Mouse (Mus musculus) mesoderm, embryonic 11.5 days (tissue): Measurements from ENCODE around the gene Gm26920.
"Not testable (repeated sequence)": the region's sequence is repeated elsewhere in the genome, so short reads cannot be mapped to it uniquely, and the experiment has no call there.

Experiments used
- DNase-seq: peaks from one replicate; pipeline ENCODE4 v3.0.0-alpha.2; 2012; ENCODE audit warnings: low read depth, low spot score

Gene Gm26920

GRCm38 (mm10) chr7:30090092-30090969, at the start of gene Gm26920, which contains the start of gene Zfp566:
TSS of gene Gm26920 (minus strand) at chr7:30090410.
TSS of gene Zfp566 (minus strand) at chr7:30090527.
- DNase-seq = peak; percentile 99

GRCm38 (mm10) chr7:30136826-30137225, 46.6 kb upstream of the Gm26920 start:
- no peak for DNase-seq

- DNase-seq = no peak
Measured at GRCm38 (mm10) chr7:30132396-30132795, 42.2 kb upstream of the Gm26920 start.

- no peak for DNase-seq
Measured at GRCm38 (mm10) chr7:30129900-30130299, 39.7 kb upstream of the Gm26920 start.

GRCm38 (mm10) chr7:30122188-30122530, 31.9 kb upstream of the Gm26920 start:
- peak; percentile 14 for DNase-seq

- peak; percentile 91 for DNase-seq
Measured at GRCm38 (mm10) chr7:30121308-30122187, 31.3 kb upstream of the Gm26920 start, which contains the start of gene Zfp382. TSS of gene Zfp382 (plus strand) at chr7:30121942.

GRCm38 (mm10) chr7:30117935-30118334, 27.7 kb upstream of the Gm26920 start:
- not testable (repeated sequence) for DNase-seq

GRCm38 (mm10) chr7:30116076-30116475, 25.9 kb upstream of the Gm26920 start:
- DNase-seq = no peak

- no peak for DNase-seq
Measured at GRCm38 (mm10) chr7:30099297-30099696, 9.1 kb upstream of the Gm26920 start.

- no peak for DNase-seq
Measured at GRCm38 (mm10) chr7:30095551-30096125, 5.4 kb upstream of the Gm26920 start.

- peak; percentile 97 for DNase-seq
Measured at GRCm38 (mm10) chr7:30094646-30095429, 4.6 kb upstream of the Gm26920 start, which contains the start of gene Zfp260. TSS of gene Zfp260 (plus strand) at chr7:30094777.

- DNase-seq = no peak
Measured at GRCm38 (mm10) chr7:30093918-30094415, 3.8 kb upstream of the Gm26920 start.

GRCm38 (mm10) chr7:30092666-30093065, 2.5 kb upstream of the Gm26920 start:
- no peak for DNase-seq

GRCm38 (mm10) chr7:30090970-30091585, 868 bp upstream of the Gm26920 start:
- DNase-seq = no peak

- DNase-seq = no peak
Measured at GRCm38 (mm10) chr7:30089405-30089804, 805 bp downstream of the Gm26920 start.

- DNase-seq = no peak
Measured at GRCm38 (mm10) chr7:30086524-30086923, 3.7 kb downstream of the Gm26920 start.

GRCm38 (mm10) chr7:30072146-30073028, 17.8 kb downstream of the Gm26920 start, which contains the start of gene Zfp82:
TSS of gene Zfp82 (minus strand) at chr7:30072900.
- peak; percentile 95 for DNase-seq

GRCm38 (mm10) chr7:30064622-30065021, 25.6 kb downstream of the Gm26920 start:
- DNase-seq = no peak

- peak; percentile 22 for DNase-seq
Measured at GRCm38 (mm10) chr7:30062478-30062877, 27.7 kb downstream of the Gm26920 start.
